Mouse (Mus musculus) midbrain, embryonic 12.5 days (tissue): Measurements from ENCODE around the gene Pygb. TPM values are rescaled to one million over a fixed set of nuclear protein-coding genes. Genes with fewer than 3 reads are reported as not detected.
A peak's percentile ranks its signal among the peaks of the same experiment; 100 is the strongest.

ENCODE experiments used
- ATAC-seq: fragments of 200-750 bp; cut with Nextera tagmentation; 2 replicates; pipeline ENCODE4 v1.8.0; 2017; ENCODE audit warnings: low read depth, moderate TSS enrichment, moderate library complexity; ENCODE audit not compliant: low FRiP score
- H3K27ac ChIP-seq: fragments of 300-500 bp; sonication (generic); replicated peaks from 2 replicates; pipeline ENCODE4 v1.5.1; 2016; ENCODE audit warnings: mild to moderate bottlenecking
- H3K27me3 ChIP-seq: fragments of 300-500 bp; sonication (generic); 2 replicates; pipeline ENCODE4 v1.6.1; 2016; ENCODE audit warnings: mild to moderate bottlenecking
- H3K36me3 ChIP-seq: fragments of 300-500 bp; sonication (generic); 2 replicates; pipeline ENCODE4 v1.6.1; 2016
- H3K4me1 ChIP-seq: fragments of 300-500 bp; sonication (generic); 2 replicates; pipeline ENCODE4 v1.6.1; 2016
- H3K4me2 ChIP-seq: fragments of 300-500 bp; sonication (generic); replicated peaks from 2 replicates; pipeline ENCODE4 v1.6.1; 2016; ENCODE audit warnings: mild to moderate bottlenecking, moderate library complexity
- H3K4me3 ChIP-seq: fragments of 300-500 bp; sonication (generic); 2 replicates; pipeline ENCODE4 v1.5.1; 2016; ENCODE audit warnings: mild to moderate bottlenecking
- H3K9ac ChIP-seq: fragments of 300-500 bp; sonication (generic); replicated peaks from 2 replicates; pipeline ENCODE4 v1.6.1; 2016; ENCODE audit warnings: mild to moderate bottlenecking, moderate library complexity
- H3K9me3 ChIP-seq: fragments of 300-500 bp; sonication (generic); 2 replicates; pipeline ENCODE4 v1.6.1; 2016; ENCODE audit warnings: mild to moderate bottlenecking
- WGBS: fragments of 180-500 bp; shearing (Covaris S2); methylation state at CpG from one replicate; pipeline ENCODE4 v1.1.7; 2016; 5-methylcytosine and 5-hydroxymethylcytosine counted together
- polyA plus RNA-seq: library from polyadenylated mRNA; unstranded; fragments of >200 nt; fragmentation: Nextera tagmentation; extraction: Ambion mirVana; gene quantifications from 2 replicates; pipeline ENCODE4 v1.2.1, GENCODE M21; 2016

Pygb gene
- polyA plus RNA-seq, 1 experiment from 2014 or later: 80.1 TPM

DNA sequence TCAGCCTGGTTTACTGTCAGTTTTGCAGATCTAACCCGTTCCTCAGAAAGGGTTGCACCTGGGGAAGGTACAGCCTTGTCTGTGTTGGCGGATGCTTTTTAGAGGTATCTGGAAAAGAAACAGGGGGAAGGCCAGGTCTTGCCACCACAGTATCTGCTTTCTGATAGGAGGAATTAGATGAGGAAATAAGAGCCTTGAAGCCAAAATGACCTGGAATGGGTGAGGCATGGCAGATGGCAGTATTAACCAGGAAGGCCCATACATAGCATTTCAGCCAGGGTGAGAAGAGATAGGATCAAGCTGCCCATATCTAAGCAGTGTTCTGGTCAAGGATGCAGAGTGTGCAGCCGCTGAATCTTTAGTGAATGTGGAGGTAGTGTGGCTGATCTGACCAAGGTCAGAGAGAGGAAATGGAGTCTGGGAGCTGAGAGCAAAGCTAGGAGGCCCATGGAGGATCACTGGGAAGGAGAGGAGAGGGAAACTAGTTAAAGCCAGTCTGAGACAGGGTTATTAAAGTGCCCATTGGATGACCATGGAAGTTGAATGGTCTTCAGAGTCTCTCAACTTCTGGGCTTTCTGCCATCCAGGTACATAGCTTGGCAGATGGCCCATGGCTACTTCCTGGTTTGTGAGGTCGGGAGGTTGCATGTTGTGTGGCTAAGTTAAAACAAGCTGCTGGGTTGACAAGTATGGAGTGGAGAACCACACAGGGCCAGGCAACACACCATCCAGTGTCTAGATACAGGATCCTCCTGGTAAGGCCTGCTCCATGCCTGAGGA is 20.3 kb upstream of the Pygb start:
- WGBS: 89% methylated on average over 4 of the region's 4 CpGs
- no peaks in the 10 kb centered on the region for H3K27me3 ChIP-seq
- peaks cover 5% of the 10 kb centered on the region; the same call in 1 of the 2 replicates for H3K4me1 ChIP-seq
- H3K9me3 ChIP-seq: no peaks in the 10 kb centered on the region
- no peak for ATAC-seq
- no peak overlapping the region for H3K4me2 ChIP-seq
- H3K27ac ChIP-seq: no peak overlapping the region
- H3K36me3 ChIP-seq: peaks cover 56% of the 10 kb centered on the region
- no peak overlapping the region for H3K9ac ChIP-seq
- no peak overlapping the region for H3K4me3 ChIP-seq

GRCm38 (mm10) chr2:150768678-150769077 is 17.9 kb upstream of the Pygb start:
- H3K9me3 ChIP-seq: no peaks in the 10 kb centered on the region
- H3K27ac ChIP-seq: no peak overlapping the region
- no peak overlapping the region for H3K9ac ChIP-seq
- no peak overlapping the region for H3K4me2 ChIP-seq
- WGBS: 91% methylated on average over 1 of the region's 1 CpGs
- H3K27me3 ChIP-seq: no peaks in the 10 kb centered on the region
- H3K4me3 ChIP-seq: no peak overlapping the region
- H3K4me1 ChIP-seq: peaks cover 5% of the 10 kb centered on the region; the same call in 1 of the 2 replicates
- H3K36me3 ChIP-seq: peaks cover 44% of the 10 kb centered on the region
- no peak for ATAC-seq

- H3K27ac ChIP-seq: no peak overlapping the region
- no peaks in the 10 kb centered on the region for H3K27me3 ChIP-seq
- peak; percentile 48; the same call in 1 of the 2 replicates for ATAC-seq
- peaks cover 34% of the 10 kb centered on the region for H3K36me3 ChIP-seq
- no peak overlapping the region for H3K4me2 ChIP-seq
- WGBS: 58% methylated on average over 1 of the region's 1 CpGs
- H3K9ac ChIP-seq: no peak overlapping the region
- no peaks in the 10 kb centered on the region for H3K9me3 ChIP-seq
- no peak overlapping the region for H3K4me3 ChIP-seq
- H3K4me1 ChIP-seq: peaks cover under 1% of the 10 kb centered on the region; the same call in 1 of the 2 replicates
Observed at GRCm38 (mm10) chr2:150770747-150771146, 15.8 kb upstream of the Pygb start.

- Histone ChIP-seq H3K36me3 (peaks cover 34% of the 10 kb centered on the region), H3K4me3 (no peak overlapping the region), H3K27ac (no peak overlapping the region), H3K27me3 (no peaks in the 10 kb centered on the region), H3K4me2 (no peak overlapping the region), H3K9ac (no peak overlapping the region), H3K4me1 (no peaks in the 10 kb centered on the region; the same call in 1 of the 2 replicates), H3K9me3 (no peaks in the 10 kb centered on the region)
- 88% methylated on average over 6 of the region's 6 CpGs for WGBS
- no peak for ATAC-seq
Observed at GRCm38 (mm10) chr2:150771169-150771568, 15.4 kb upstream of the Pygb start.

DNA sequence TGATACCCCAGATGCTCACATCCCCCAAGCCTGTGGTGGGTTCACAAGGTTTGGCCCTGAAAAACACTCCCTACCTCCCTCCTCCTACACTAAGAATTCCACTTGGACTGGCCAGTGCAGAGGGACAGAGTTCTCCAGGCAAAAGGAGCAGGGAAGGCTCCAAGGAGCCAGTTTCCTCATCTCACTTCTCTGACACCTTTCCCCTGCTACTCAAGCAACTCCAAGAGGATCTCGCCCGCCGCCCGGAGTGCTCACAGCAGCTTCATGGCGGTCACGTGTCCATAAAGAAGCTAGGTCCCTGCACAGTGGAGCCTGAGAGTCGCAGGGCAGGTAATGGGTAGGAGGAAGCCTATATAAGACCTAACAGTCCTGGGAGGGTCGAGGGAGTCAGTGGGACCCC is 14.5 kb upstream of the Pygb start:
- ATAC-seq: no peak
- Histone ChIP-seq H3K27ac (no peak overlapping the region), H3K27me3 (no peaks in the 10 kb centered on the region), H3K36me3 (peaks cover 31% of the 10 kb centered on the region), H3K4me3 (no peak overlapping the region), H3K9ac (no peak overlapping the region), H3K4me2 (no peak overlapping the region), H3K9me3 (no peaks in the 10 kb centered on the region), H3K4me1 (no peaks in the 10 kb centered on the region; the same call in 1 of the 2 replicates)
- WGBS: 88% methylated on average over 8 of the region's 8 CpGs

- no peak overlapping the region for H3K9ac ChIP-seq
- H3K27me3 ChIP-seq: no peaks in the 10 kb centered on the region
- H3K9me3 ChIP-seq: no peaks in the 10 kb centered on the region
- H3K27ac ChIP-seq: no peak overlapping the region
- 82% methylated on average over 10 of the region's 10 CpGs for WGBS
- no peak; the same call in 1 of the 2 replicates for ATAC-seq
- no peak overlapping the region for H3K4me2 ChIP-seq
- H3K36me3 ChIP-seq: peaks cover 29% of the 10 kb centered on the region
- H3K4me1 ChIP-seq: no peaks in the 10 kb centered on the region; the same call in 1 of the 2 replicates
- no peak overlapping the region for H3K4me3 ChIP-seq
Observed at GRCm38 (mm10) chr2:150772466-150773119, 13.9 kb upstream of the Pygb start.

DNA sequence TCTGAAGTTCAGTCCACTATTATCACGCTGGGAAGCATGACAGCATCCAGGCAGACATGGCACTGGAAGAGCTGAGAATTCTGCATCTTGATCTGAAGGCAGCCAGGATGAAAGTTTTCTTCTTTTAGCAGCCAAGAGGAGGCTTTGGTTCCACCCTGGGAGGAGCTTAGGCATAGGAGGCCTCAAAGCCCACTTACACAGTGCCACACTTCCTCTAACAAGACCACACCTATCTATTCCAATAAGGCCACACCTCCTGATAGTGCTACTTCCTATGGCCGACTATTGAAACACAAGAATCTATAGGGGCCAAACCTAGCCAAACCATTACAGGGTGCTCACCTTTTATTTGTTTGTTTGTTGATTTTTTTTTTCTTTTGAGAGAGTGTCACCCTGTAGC is 3.7 kb upstream of the Pygb start:
- no peak overlapping the region for H3K27ac ChIP-seq
- ATAC-seq: no peak
- no peaks in the 10 kb centered on the region for H3K36me3 ChIP-seq
- 76% methylated on average over 2 of the region's 2 CpGs for WGBS
- H3K9me3 ChIP-seq: no peaks in the 10 kb centered on the region
- peaks cover 9% of the 10 kb centered on the region for H3K4me1 ChIP-seq
- peaks cover 8% of the 10 kb centered on the region for H3K27me3 ChIP-seq
- H3K4me3 ChIP-seq: no peak overlapping the region
- no peak overlapping the region for H3K4me2 ChIP-seq
- no peak overlapping the region for H3K9ac ChIP-seq

GRCm38 (mm10) chr2:150787234-150787771 is 768 bp downstream of the Pygb start:
- 1% methylated on average over 23 of the region's 23 CpGs for WGBS
- Histone ChIP-seq H3K9ac (peak overlapping the region; percentile 72), H3K9me3 (no peaks in the 10 kb centered on the region), H3K36me3 (0 out of 2 replicates have a peak, but pooled peaks cover 2% of the 10 kb centered on the region), H3K4me3 (peak overlapping the region; percentile 81), H3K4me2 (peak overlapping the region; percentile 96), H3K27ac (peak overlapping the region; percentile 54; the same call in 1 of the 2 replicates), H3K27me3 (peaks cover 8% of the 10 kb centered on the region), H3K4me1 (peaks cover 17% of the 10 kb centered on the region)
- peak; percentile 13 for ATAC-seq

- Histone ChIP-seq H3K4me1 (peaks cover 17% of the 10 kb centered on the region), H3K4me2 (0 out of 2 replicates have a peak overlapping the region, but pooled peaks have one; percentile 2), H3K27ac (no peak overlapping the region), H3K27me3 (peaks cover 8% of the 10 kb centered on the region), H3K36me3 (0 out of 2 replicates have a peak, but pooled peaks cover 9% of the 10 kb centered on the region), H3K9me3 (no peaks in the 10 kb centered on the region), H3K4me3 (no peak overlapping the region), H3K9ac (peak overlapping the region; percentile 24; the same call in 1 of the 2 replicates)
- 69% methylated on average over 4 of the region's 4 CpGs for WGBS
- ATAC-seq: no peak
Observed at GRCm38 (mm10) chr2:150788768-150789550, 2.4 kb downstream of the Pygb start.

GRCm38 (mm10) chr2:150793320-150793719 is 6.8 kb downstream of the Pygb start:
- Histone ChIP-seq H3K27me3 (no peaks in the 10 kb centered on the region), H3K9ac (no peak overlapping the region), H3K27ac (no peak overlapping the region), H3K4me1 (peaks cover 4% of the 10 kb centered on the region; the same call in 1 of the 2 replicates), H3K4me2 (no peak overlapping the region), H3K36me3 (peaks cover 30% of the 10 kb centered on the region), H3K9me3 (no peaks in the 10 kb centered on the region), H3K4me3 (no peak overlapping the region)
- WGBS: 84% methylated on average over 4 of the region's 4 CpGs
- no peak for ATAC-seq

DNA sequence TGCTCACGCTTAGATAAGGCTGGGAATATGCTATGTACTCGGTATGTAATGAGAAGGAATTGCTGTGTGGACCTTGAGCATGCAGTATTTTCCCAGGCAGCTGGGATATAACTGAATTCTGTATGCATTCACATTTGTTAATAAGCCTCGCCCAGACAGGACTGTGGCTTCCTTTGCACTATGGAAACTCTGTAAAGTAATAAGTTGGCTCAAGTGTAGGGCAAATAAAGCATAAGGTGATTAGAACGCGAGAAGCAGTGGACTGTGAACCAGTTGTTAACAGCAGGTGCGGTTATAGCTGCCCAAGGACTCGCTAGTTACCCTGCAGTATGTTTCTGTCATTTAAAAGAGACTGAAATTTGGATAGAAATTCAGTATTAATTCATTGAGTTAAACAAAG is 11.5 kb downstream of the Pygb start:
- Histone ChIP-seq H3K4me1 (no peaks in the 10 kb centered on the region), H3K4me3 (no peak overlapping the region), H3K4me2 (no peak overlapping the region), H3K9me3 (no peaks in the 10 kb centered on the region), H3K36me3 (peaks cover 42% of the 10 kb centered on the region), H3K27ac (no peak overlapping the region), H3K27me3 (no peaks in the 10 kb centered on the region), H3K9ac (no peak overlapping the region)
- WGBS: 88% methylated on average over 7 of the region's 7 CpGs
- no peak for ATAC-seq
